Mouse (Mus musculus): ENCODE results near the gene Syce2. TPM values are rescaled to one million over a fixed set of nuclear protein-coding genes. Genes with fewer than 3 reads are reported as not detected.

Gene Syce2
- polyA plus RNA-seq, 1 experiment from 2014 or later = 55.0 TPM

Small RNAs within 50 kb of the gene (microRNA-seq; reads per million reads assigned to microRNA genes)
- gene Gm24197 (not detected), gene Mir7069 (1.8 reads per million)

Other genes with a start within 250 kb of the Syce2 start
- gene Ier2, start 209.3 kb upstream of the Syce2 start, polyA plus RNA-seq (2015; fragmentation: Nextera tagmentation; extraction: Ambion mirVana) = 26.0 and 33.4 TPM in 2 replicates
- gene Trmt1, start 185.8 kb upstream of the Syce2 start, polyA plus RNA-seq (2015; fragmentation: Nextera tagmentation; extraction: Ambion mirVana) = 62.4 and 64.0 TPM in 2 replicates
- gene Nacc1, start 184.2 kb upstream of the Syce2 start, polyA plus RNA-seq (2015; fragmentation: Nextera tagmentation; extraction: Ambion mirVana) = 15.5 and 16.4 TPM in 2 replicates
- gene Lyl1, start 170.7 kb upstream of the Syce2 start, polyA plus RNA-seq (2015; fragmentation: Nextera tagmentation; extraction: Ambion mirVana) = 2.1 and 2.5 TPM in 2 replicates
- 2.7 TPM in 2 replicates for gene G430095P16Rik, start 149.1 kb upstream of the Syce2 start, polyA plus RNA-seq (2015; fragmentation: Nextera tagmentation; extraction: Ambion mirVana)
- 413 and 445 TPM in 2 replicates for gene Nfix, start 71.8 kb upstream of the Syce2 start, polyA plus RNA-seq (2015; fragmentation: Nextera tagmentation; extraction: Ambion mirVana)
- 8.1 and 8.9 TPM in 2 replicates for gene Dand5, start 49.3 kb upstream of the Syce2 start, polyA plus RNA-seq (2015; fragmentation: Nextera tagmentation; extraction: Ambion mirVana)
- gene Gadd45gip1, start 40.6 kb upstream of the Syce2 start, polyA plus RNA-seq (2015; fragmentation: Nextera tagmentation; extraction: Ambion mirVana) = 36.3 and 39.9 TPM in 2 replicates
- 82.1 and 85.1 TPM in 2 replicates for gene Rad23a, start 31.4 kb upstream of the Syce2 start, polyA plus RNA-seq (2015; fragmentation: Nextera tagmentation; extraction: Ambion mirVana)
- gene Calr, start 25.2 kb upstream of the Syce2 start, polyA plus RNA-seq (2015; fragmentation: Nextera tagmentation; extraction: Ambion mirVana) = 559 and 575 TPM in 2 replicates
- gene Farsa, start 15.1 kb upstream of the Syce2 start, polyA plus RNA-seq (2015; fragmentation: Nextera tagmentation; extraction: Ambion mirVana) = 122 and 127 TPM in 2 replicates
- gene Gcdh, start 21.8 kb downstream of the Syce2 start, polyA plus RNA-seq (2015; fragmentation: Nextera tagmentation; extraction: Ambion mirVana) = 36.2 and 37.4 TPM in 2 replicates
- 0.75 and 0.87 TPM in 2 replicates for gene Klf1, start 29.8 kb downstream of the Syce2 start, polyA plus RNA-seq (2015; fragmentation: Nextera tagmentation; extraction: Ambion mirVana)
- gene Dnase2a, start 36.4 kb downstream of the Syce2 start, polyA plus RNA-seq (2015; fragmentation: Nextera tagmentation; extraction: Ambion mirVana) = 5.6 TPM in 2 replicates
- gene Mast1, start 65.2 kb downstream of the Syce2 start, polyA plus RNA-seq (2015; fragmentation: Nextera tagmentation; extraction: Ambion mirVana) = 48.3 and 52.5 TPM in 2 replicates
- gene Rtbdn, start 74.9 kb downstream of the Syce2 start, polyA plus RNA-seq (2015; fragmentation: Nextera tagmentation; extraction: Ambion mirVana) = 2.0 and 2.3 TPM in 2 replicates
- gene Gm49661, start 97.3 kb downstream of the Syce2 start, polyA plus RNA-seq (2015; fragmentation: Nextera tagmentation; extraction: Ambion mirVana) = not detected in 2 replicates
- gene Prdx2, start 97.5 kb downstream of the Syce2 start, polyA plus RNA-seq (2015; fragmentation: Nextera tagmentation; extraction: Ambion mirVana) = 1,445 and 1,467 TPM in 2 replicates
- 96.4 and 98.5 TPM in 2 replicates for gene Rnaseh2a, start 97.7 kb downstream of the Syce2 start, polyA plus RNA-seq (2015; fragmentation: Nextera tagmentation; extraction: Ambion mirVana)
- 7.6 TPM in 2 replicates for gene Junb, start 106.6 kb downstream of the Syce2 start, polyA plus RNA-seq (2015; fragmentation: Nextera tagmentation; extraction: Ambion mirVana)
- 28.0 and 29.7 TPM in 2 replicates for gene Hook2, start 118.5 kb downstream of the Syce2 start, polyA plus RNA-seq (2015; fragmentation: Nextera tagmentation; extraction: Ambion mirVana)
- not detected in 2 replicates for gene Best2, start 142.4 kb downstream of the Syce2 start, polyA plus RNA-seq (2015; fragmentation: Nextera tagmentation; extraction: Ambion mirVana)
- 152 and 154 TPM in 2 replicates for gene Asna1, start 153.2 kb downstream of the Syce2 start, polyA plus RNA-seq (2015; fragmentation: Nextera tagmentation; extraction: Ambion mirVana)
- gene Trir, start 154.7 kb downstream of the Syce2 start, polyA plus RNA-seq (2015; fragmentation: Nextera tagmentation; extraction: Ambion mirVana) = 141 and 150 TPM in 2 replicates
- gene Tnpo2, start 164.8 kb downstream of the Syce2 start, polyA plus RNA-seq (2015; fragmentation: Nextera tagmentation; extraction: Ambion mirVana) = 57.9 and 64.1 TPM in 2 replicates
- 63.0 and 67.1 TPM in 2 replicates for gene Fbxw9, start 187.9 kb downstream of the Syce2 start, polyA plus RNA-seq (2015; fragmentation: Nextera tagmentation; extraction: Ambion mirVana)
- 1.2 and 2.0 TPM in 2 replicates for gene Gm5741, start 195.9 kb downstream of the Syce2 start, polyA plus RNA-seq (2015; fragmentation: Nextera tagmentation; extraction: Ambion mirVana)
- gene Dhps, start 199.6 kb downstream of the Syce2 start, polyA plus RNA-seq (2015; fragmentation: Nextera tagmentation; extraction: Ambion mirVana) = 91.4 and 92.3 TPM in 2 replicates
- gene Wdr83os, start 208.6 kb downstream of the Syce2 start, polyA plus RNA-seq (2015; fragmentation: Nextera tagmentation; extraction: Ambion mirVana) = 120 and 132 TPM in 2 replicates
- 62.1 and 62.3 TPM in 2 replicates for gene Wdr83, start 209.2 kb downstream of the Syce2 start, polyA plus RNA-seq (2015; fragmentation: Nextera tagmentation; extraction: Ambion mirVana)
- 16.9 and 17.0 TPM in 2 replicates for gene Man2b1, start 211.2 kb downstream of the Syce2 start, polyA plus RNA-seq (2015; fragmentation: Nextera tagmentation; extraction: Ambion mirVana)

All from forebrain, embryonic 15.5 days (tissue).